8 mouse cellular contexts compared by ENCODE assay signal in genomic region chr1:173361651-173362050, GRCm38 (mm10). TPM values are rescaled to one million over a fixed set of nuclear protein-coding genes. Genes with fewer than 3 reads are reported as not detected.
A peak's percentile ranks its signal among the peaks of the same experiment; 100 is the strongest.
DNase-seq lines count a peak whose midpoint lies in the region; TF ChIP-seq lines count a peak whose summit lies in the region.
"Had no signal": no experiment of that assay in that cellular context is flagged by ENCODE, and none has a peak within 500 bp of the region (broad histone marks: within the 10 kb centered on the region; RNA-seq: fewer than 3 reads in every experiment).

No protein-coding gene starts in this region.

- H3K27me3 ChIP-seq in liver, adult 2 months (ENCODE audit: control insufficient read depth, insufficient read depth, low read length) = peaks cover 6% of the 10 kb centered on the region

- intact Hi-C loops in heart, postnatal 10 days (cut with DNase I) = no loop called here

- H3K4me1 ChIP-seq in liver, adult 2 months (ENCODE audit: control insufficient read depth, insufficient read depth, low read length) = no peaks in the 10 kb centered on the region

- no peak for TF ChIP-seq POLR2A in liver, adult 2 months (IDR thresholded peaks at IDR 0.05; ENCODE audit: extremely low read depth, insufficient read depth, low read length)

- H3K36me3 ChIP-seq in liver, adult 2 months (ENCODE audit: control insufficient read depth, insufficient read depth, low read length) = no peaks in the 10 kb centered on the region
- H3K36me3 ChIP-seq: lung, embryonic 15.5 days had no signal

- H3K9ac ChIP-seq in liver, adult 2 months (ENCODE audit: low read depth, low read length) = no peak overlapping the region
- H3K9ac ChIP-seq: lung, embryonic 15.5 days had no signal

- H3K79me2 ChIP-seq in liver, adult 2 months (ENCODE audit: control insufficient read depth, insufficient read depth, low read length) = no peaks in the 10 kb centered on the region

- no peak for TF ChIP-seq CTCF in liver, adult 2 months (IDR thresholded peaks at IDR 0.05; ENCODE audit: low read depth, low read length)

- peak; percentile 35 to 46 for DNase-seq in B cell, adult 2 months
- peak; percentile 33 for DNase-seq in NIH3T3 (ENCODE audit: low read depth)
- peak; percentile 74 to 82 for DNase-seq in heart, postnatal 10 days
- peak; percentile 26 for DNase-seq in liver, adult 2 months (ENCODE audit: extremely low read depth, low read depth, low spot score)
- peak; percentile 31 to 48 for DNase-seq in urinary bladder, postnatal 36 days (ENCODE audit: low spot score in 2 of 2)
- no peak for DNase-seq in gastrocnemius, adult 8-10 months (ENCODE audit: low spot score in 2 of 2)
- no peak for DNase-seq in right cerebral cortex, adult 18-20 months

- WGBS in liver, adult 2 months = 29% methylated on average over 6 of the region's 6 CpGs

- no peak overlapping the region for H3K4me3 ChIP-seq in liver, adult 2 months (ENCODE audit: insufficient read depth, low read depth, low read length)
- H3K4me3 ChIP-seq: lung, embryonic 15.5 days had no signal

- no peak overlapping the region for H3K27ac ChIP-seq in liver, adult 2 months (replicated peaks; ENCODE audit: insufficient read depth, low read depth, low read length)
- H3K27ac ChIP-seq: lung, embryonic 15.5 days had no signal

RNA-seq across cellular contexts. Expression of gene Cadm3, which starts 5.8 kb away (rescaled TPM):
- 1 to 10 TPM; 2.5 TPM for total RNA-seq in heart, postnatal 10 days (2021)
- 3.0 and 6.2 TPM in 2 replicates for total RNA-seq in liver, adult 2 months (2014; rRNA removed)
- polyA plus RNA-seq in liver, adult 2 months (2012; rRNA removed) = 9.2 and 10.4 TPM in 2 replicates
- 1 to 10 TPM; 4.2 to 6.8 (median 6.2) TPM for total RNA-seq in gastrocnemius, adult 8-10 months (2022)

RNA-seq across cellular contexts. Expression of gene Aim2, which starts 11.0 kb away (rescaled TPM):
- total RNA-seq in heart, postnatal 10 days (2021) = 1 to 10 TPM; 1.3 to 1.5 TPM
- 3.0 and 3.4 TPM in 2 replicates for total RNA-seq in liver, adult 2 months (2014; rRNA removed)
- polyA plus RNA-seq in liver, adult 2 months (2012; rRNA removed) = 0.12 and 0.44 TPM in 2 replicates
- total RNA-seq in gastrocnemius, adult 8-10 months (2022) = under 1 TPM in 1 of 4 experiments, not detected in 3; 0.58 TPM

RNA-seq across cellular contexts. Expression of gene Ackr1, which starts 28.1 kb away (rescaled TPM):
- under 1 TPM; 0.53 to 0.74 TPM for total RNA-seq in heart, postnatal 10 days (2021)
- total RNA-seq in liver, adult 2 months (2014; rRNA removed) = 0.87 and 0.92 TPM in 2 replicates
- polyA plus RNA-seq in liver, adult 2 months (2012; rRNA removed) = 4.1 and 5.2 TPM in 2 replicates
- total RNA-seq in gastrocnemius, adult 8-10 months (2022) = 1 to 10 TPM; 1.3 to 2.9 (median 1.9) TPM

Comparison
In these comparisons a context has a peak if more than half of its experiments do, and no peak if none do; other contexts are left out.
1. DNase-seq: peak in B cell, adult 2 months (2 of 2), NIH3T3 (single experiment), heart, postnatal 10 days (2 of 2), liver, adult 2 months (single experiment) and urinary bladder, postnatal 36 days (2 of 2); none in gastrocnemius, adult 8-10 months (0 of 2) and right cerebral cortex, adult 18-20 months (single experiment).